Mouse (Mus musculus): ENCODE results near the gene Lgals3bp.

GRCm38 (mm10) chr11:118408051-118408740, 6.3 kb upstream of the Lgals3bp start:
- TF ChIP-seq CTCF (conservative IDR thresholded peaks at IDR 0.05; ENCODE audit: low read length) (no peak), NANOG (IDR thresholded peaks at IDR 0.05; ENCODE audit: borderline replicate concordance, low read length) (no peak), POU5F1 (IDR thresholded peaks at IDR 0.05; ENCODE audit: borderline replicate concordance, low read length) (no peak)

Measured in E14TG2a.4 (cell line).